Mouse (Mus musculus): ENCODE measurements at regions not wholly inside any gene's neighbourhood (a gene's known extent, or its start where the extent isn't known, plus 50 kb on each side); places are given as distances from the start of the nearest gene placed in this dataset.

- no peaks in the 10 kb centered on the region for H3K79me2 ChIP-seq (ENCODE audit: control insufficient read depth, insufficient read depth)
Observed at GRCm38 (mm10) chr14:48799442-48800099, 126.0 kb upstream of the Otx2 start.

DNA sequence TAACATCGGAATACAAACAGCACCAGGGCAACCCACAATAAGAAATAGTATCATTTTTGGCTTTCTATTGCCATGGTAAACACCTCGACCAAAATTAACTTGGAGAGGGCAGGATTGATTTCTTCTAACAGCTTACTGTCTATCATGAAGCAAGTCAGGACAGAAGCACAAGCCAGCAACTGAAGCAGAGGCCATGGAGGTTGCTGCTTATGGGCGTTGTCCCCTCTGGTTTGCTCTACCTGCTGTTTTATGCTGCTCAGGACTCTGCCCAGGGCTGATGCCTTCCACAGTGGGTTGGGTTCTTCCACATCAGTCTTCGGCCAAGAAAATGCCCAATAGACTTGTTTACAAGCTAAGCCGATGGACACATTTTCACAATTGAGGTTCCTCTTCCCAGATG, 117.9 kb upstream of the Otx2 start:
- Histone ChIP-seq H3ac (ENCODE audit: control insufficient read depth, insufficient read length) (no peak overlapping the region), H3K36me3 (ENCODE audit: control insufficient read depth, insufficient read depth) (no peaks in the 10 kb centered on the region), H3K27me3 (ENCODE audit: control insufficient read depth, insufficient read depth, insufficient read length) (no peaks in the 10 kb centered on the region), H3K4me2 (ENCODE audit: low read depth) (no peak overlapping the region), H3K79me2 (ENCODE audit: control insufficient read depth, insufficient read depth) (no peaks in the 10 kb centered on the region), H3K4me3 (no peak overlapping the region)
- TF ChIP-seq SRF (IDR thresholded peaks at IDR 0.05; ENCODE audit: control insufficient read depth, insufficient read length, low read depth) (no peak), TCF3 (IDR thresholded peaks at IDR 0.05; ENCODE audit: insufficient read length, low read depth) (no peak), POLR2A (IDR thresholded peaks at IDR 0.05; ENCODE audit: insufficient read length, low read depth) (no peak), MAX (IDR thresholded peaks at IDR 0.05; ENCODE audit: low read depth) (no peak), POLR2AphosphoS2 (IDR thresholded peaks at IDR 0.05; ENCODE audit: insufficient read length, low read depth) (no peak), USF1 (IDR thresholded peaks at IDR 0.05; ENCODE audit: low read depth) (no peak), CEBPB (IDR thresholded peaks at IDR 0.05; ENCODE audit: insufficient read depth, poor library complexity, severe bottlenecking) (no peak), MYOG (IDR thresholded peaks at IDR 0.05; ENCODE audit: control insufficient read depth in 1 of 3, insufficient read depth in 1 of 3, insufficient read length in 2 of 3, low read depth in 2 of 3) (no peak), E2F4 (IDR thresholded peaks at IDR 0.05; ENCODE audit: insufficient read depth) (no peak), TCF12 (IDR thresholded peaks at IDR 0.05; ENCODE audit: insufficient read depth, poor library complexity, severe bottlenecking) (no peak), REST (IDR thresholded peaks at IDR 0.05; ENCODE audit: insufficient read depth, insufficient read length) (no peak), MYOD1 (IDR thresholded peaks at IDR 0.05; ENCODE audit: control insufficient read depth in 1 of 3, insufficient read length in 2 of 3, low read depth in 2 of 3) (no peak)

More at GRCm38 (mm10) chr14:48799442-48800099, 126.0 kb upstream of the Otx2 start:
- no peaks in the 10 kb centered on the region for H3K36me3 ChIP-seq (ENCODE audit: control insufficient read depth, insufficient read depth)
- no peak overlapping the region for H3ac ChIP-seq (ENCODE audit: control insufficient read depth, insufficient read length)
- H3K4me2 ChIP-seq (ENCODE audit: low read depth), result no peak overlapping the region
- no peaks in the 10 kb centered on the region for H3K27me3 ChIP-seq (ENCODE audit: control insufficient read depth, insufficient read depth, insufficient read length)
- no peak overlapping the region for H3K4me3 ChIP-seq
- TF ChIP-seq POLR2A (IDR thresholded peaks at IDR 0.05; ENCODE audit: insufficient read length, low read depth) (no peak), E2F4 (IDR thresholded peaks at IDR 0.05; ENCODE audit: insufficient read depth) (no peak), MYOD1 (IDR thresholded peaks at IDR 0.05; ENCODE audit: control insufficient read depth in 1 of 3, insufficient read length in 2 of 3, low read depth in 2 of 3) (no peak), MAX (IDR thresholded peaks at IDR 0.05; ENCODE audit: low read depth) (no peak), USF1 (IDR thresholded peaks at IDR 0.05; ENCODE audit: low read depth) (no peak), SRF (IDR thresholded peaks at IDR 0.05; ENCODE audit: control insufficient read depth, insufficient read length, low read depth) (no peak), CEBPB (IDR thresholded peaks at IDR 0.05; ENCODE audit: insufficient read depth, poor library complexity, severe bottlenecking) (no peak), REST (IDR thresholded peaks at IDR 0.05; ENCODE audit: insufficient read depth, insufficient read length) (no peak), MYOG (IDR thresholded peaks at IDR 0.05; ENCODE audit: control insufficient read depth in 1 of 3, insufficient read depth in 1 of 3, insufficient read length in 2 of 3, low read depth in 2 of 3) (no peak), TCF3 (IDR thresholded peaks at IDR 0.05; ENCODE audit: insufficient read length, low read depth) (no peak), TCF12 (IDR thresholded peaks at IDR 0.05; ENCODE audit: insufficient read depth, poor library complexity, severe bottlenecking) (no peak), POLR2AphosphoS2 (IDR thresholded peaks at IDR 0.05; ENCODE audit: insufficient read length, low read depth) (no peak)

DNA sequence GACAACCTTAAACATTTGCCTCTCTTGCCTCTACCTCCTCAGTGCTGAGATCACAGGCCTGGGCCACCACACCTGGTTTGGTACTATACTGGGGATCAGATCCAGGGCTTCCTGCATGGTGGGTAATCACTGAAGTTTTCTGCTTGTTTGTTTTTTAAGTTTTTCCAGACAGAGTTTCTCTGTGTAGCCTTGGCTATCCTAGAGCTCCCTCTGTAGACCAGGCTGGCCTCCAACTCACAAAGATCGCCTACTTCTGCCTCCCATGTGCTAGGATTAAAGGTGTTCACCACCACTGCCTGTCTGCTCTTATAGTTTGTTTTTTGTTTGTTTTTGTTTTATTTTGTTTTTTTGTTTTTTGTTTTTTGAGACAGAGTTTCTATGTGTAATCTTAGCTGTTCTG, 105.7 kb upstream of the Otx2 start:
- H3K4me3 ChIP-seq, result no peak overlapping the region
- H3K36me3 ChIP-seq (ENCODE audit: control insufficient read depth, insufficient read depth), result no peaks in the 10 kb centered on the region
- no peak overlapping the region for H3K4me2 ChIP-seq (ENCODE audit: low read depth)
- no peak overlapping the region for H3ac ChIP-seq (ENCODE audit: control insufficient read depth, insufficient read length)
- no peaks in the 10 kb centered on the region for H3K27me3 ChIP-seq (ENCODE audit: control insufficient read depth, insufficient read depth, insufficient read length)
- TF ChIP-seq CEBPB (IDR thresholded peaks at IDR 0.05; ENCODE audit: insufficient read depth, poor library complexity, severe bottlenecking) (no peak), E2F4 (IDR thresholded peaks at IDR 0.05; ENCODE audit: insufficient read depth) (no peak), SRF (IDR thresholded peaks at IDR 0.05; ENCODE audit: control insufficient read depth, insufficient read length, low read depth) (no peak), MYOD1 (IDR thresholded peaks at IDR 0.05; ENCODE audit: control insufficient read depth in 1 of 3, insufficient read length in 2 of 3, low read depth in 2 of 3) (no peak), POLR2AphosphoS2 (IDR thresholded peaks at IDR 0.05; ENCODE audit: insufficient read length, low read depth) (no peak), REST (IDR thresholded peaks at IDR 0.05; ENCODE audit: insufficient read depth, insufficient read length) (no peak), MAX (IDR thresholded peaks at IDR 0.05; ENCODE audit: low read depth) (no peak), MYOG (IDR thresholded peaks at IDR 0.05; ENCODE audit: control insufficient read depth in 1 of 3, insufficient read depth in 1 of 3, insufficient read length in 2 of 3, low read depth in 2 of 3) (no peak), USF1 (IDR thresholded peaks at IDR 0.05; ENCODE audit: low read depth) (no peak), POLR2A (IDR thresholded peaks at IDR 0.05; ENCODE audit: insufficient read length, low read depth) (no peak), TCF12 (IDR thresholded peaks at IDR 0.05; ENCODE audit: insufficient read depth, poor library complexity, severe bottlenecking) (no peak)
- no peaks in the 10 kb centered on the region for H3K79me2 ChIP-seq (ENCODE audit: control insufficient read depth, insufficient read depth)

DNA sequence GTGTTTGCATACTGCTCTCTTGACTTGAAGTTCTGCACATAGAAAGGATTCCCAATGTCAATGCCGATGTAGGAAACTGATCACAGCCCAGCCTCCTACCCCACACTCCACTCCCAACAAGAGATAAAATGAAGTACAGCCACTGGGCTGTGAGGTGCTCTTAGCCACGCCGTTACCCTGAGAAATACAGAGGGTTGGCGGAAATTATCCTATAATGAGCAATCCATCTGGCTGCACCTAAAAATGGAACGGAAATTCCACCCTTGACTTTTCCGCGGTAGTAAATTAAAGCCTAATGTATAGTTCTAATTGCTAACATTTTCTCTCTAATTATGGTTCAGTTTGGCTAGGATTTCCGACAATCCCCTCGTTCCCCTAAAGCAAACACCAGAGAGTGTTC, 97.2 kb upstream of the Otx2 start:
- Histone ChIP-seq H3K4me2 (ENCODE audit: low read depth) (no peak overlapping the region), H3K4me3 (no peak overlapping the region), H3K27me3 (ENCODE audit: control insufficient read depth, insufficient read depth, insufficient read length) (no peaks in the 10 kb centered on the region), H3K79me2 (ENCODE audit: control insufficient read depth, insufficient read depth) (no peaks in the 10 kb centered on the region), H3ac (ENCODE audit: control insufficient read depth, insufficient read length) (no peak overlapping the region), H3K36me3 (ENCODE audit: control insufficient read depth, insufficient read depth) (no peaks in the 10 kb centered on the region)
- no peak for TF ChIP-seq MYOD1 (IDR thresholded peaks at IDR 0.05; ENCODE audit: control insufficient read depth in 1 of 3, insufficient read length in 2 of 3, low read depth in 2 of 3)
- TF ChIP-seq USF1 (IDR thresholded peaks at IDR 0.05; ENCODE audit: low read depth), result no peak
- no peak for TF ChIP-seq E2F4 (IDR thresholded peaks at IDR 0.05; ENCODE audit: insufficient read depth)
- no peak for TF ChIP-seq SRF (IDR thresholded peaks at IDR 0.05; ENCODE audit: control insufficient read depth, insufficient read length, low read depth)
- no peak for TF ChIP-seq CEBPB (IDR thresholded peaks at IDR 0.05; ENCODE audit: insufficient read depth, poor library complexity, severe bottlenecking)
- TF ChIP-seq MAX (IDR thresholded peaks at IDR 0.05; ENCODE audit: low read depth), result no peak
- no peak for TF ChIP-seq POLR2AphosphoS2 (IDR thresholded peaks at IDR 0.05; ENCODE audit: insufficient read length, low read depth)
- TF ChIP-seq MYOG (IDR thresholded peaks at IDR 0.05; ENCODE audit: control insufficient read depth in 1 of 3, insufficient read depth in 1 of 3, insufficient read length in 2 of 3, low read depth in 2 of 3), result no peak
